Mouse (Mus musculus) midbrain, postnatal 0 days (tissue): ENCODE data around the gene Notum. TPM values are rescaled to one million over a fixed set of nuclear protein-coding genes. Genes with fewer than 3 reads are reported as not detected.
A peak's percentile ranks its signal among the peaks of the same experiment; 100 is the strongest.

ENCODE experiments used
- ATAC-seq: fragments of 200-750 bp; cut with Nextera tagmentation; 2 replicates; pipeline ENCODE4 v1.8.0; 2017; ENCODE audit warnings: moderate number of reproducible peaks, mild to moderate bottlenecking, moderate TSS enrichment, moderate library complexity; ENCODE audit not compliant: low FRiP score
- DNase-seq: peaks from one replicate; pipeline ENCODE4 v3.0.0-alpha.2; 2015; ENCODE audit warnings: low spot score
- H3K27ac ChIP-seq: fragments of 300-500 bp; sonication (generic); 2 replicates; pipeline ENCODE4 v1.5.1; 2014; ENCODE audit warnings: low read depth, mild to moderate bottlenecking, low read length, mixed read lengths
- H3K27me3 ChIP-seq: fragments of 300-500 bp; sonication (generic); 2 replicates; pipeline ENCODE4 v1.6.1; 2014; ENCODE audit warnings: low read length, control low read depth, mixed read lengths; ENCODE audit not compliant: insufficient read depth
- H3K36me3 ChIP-seq: fragments of 300-500 bp; sonication (generic); 2 replicates; pipeline ENCODE4 v1.6.1; 2014; ENCODE audit warnings: low read length, control low read depth, mixed read lengths; ENCODE audit not compliant: insufficient read depth
- H3K4me1 ChIP-seq: fragments of 300-500 bp; sonication (generic); 2 replicates; pipeline ENCODE4 v1.6.1; 2014; ENCODE audit warnings: mild to moderate bottlenecking, control low read depth, antibody characterized with exemption, low read length, mixed read lengths; ENCODE audit not compliant: insufficient read depth
- H3K4me2 ChIP-seq: fragments of 300-500 bp; sonication (generic); 2 replicates; pipeline ENCODE4 v1.6.1; 2014; ENCODE audit warnings: low read depth, mild to moderate bottlenecking, low read length, mixed read lengths; ENCODE audit not compliant: poor library complexity, severe bottlenecking
- H3K4me3 ChIP-seq: fragments of 300-500 bp; sonication (generic); 2 replicates; pipeline ENCODE4 v1.5.1; 2014; ENCODE audit warnings: low read depth, mild to moderate bottlenecking, low read length, moderate library complexity
- H3K9ac ChIP-seq: fragments of 300-500 bp; sonication (generic); replicated peaks from 2 replicates; pipeline ENCODE4 v1.6.1; 2014; ENCODE audit warnings: mild to moderate bottlenecking, low read length, moderate library complexity, mixed read lengths; ENCODE audit not compliant: poor library complexity, severe bottlenecking
- H3K9me3 ChIP-seq: fragments of 300-500 bp; sonication (generic); 2 replicates; pipeline ENCODE4 v1.6.1; 2016; ENCODE audit warnings: low read length, control low read depth
- CTCF ChIP-seq: IDR thresholded peaks from 2 replicates; pipeline ENCODE4 v1.5.1; 2016; ENCODE audit warnings: antibody characterized with exemption, mild to moderate bottlenecking
- WGBS: fragments of 180-500 bp; shearing (Covaris S2); extraction: QIAGEN DNeasy Blood & Tissue Kit; methylation state at CpG from one replicate; pipeline ENCODE4 v1.1.7; 2014; 5-methylcytosine and 5-hydroxymethylcytosine counted together
- polyA plus RNA-seq: library from polyadenylated mRNA; unstranded; fragments of >200 nt; fragmentation: Nextera tagmentation; extraction: Ambion mirVana; gene quantifications from 2 replicates; pipeline ENCODE4 v1.2.1, GENCODE M21; 2015
- total RNA-seq: library from RNA; depleted of rRNA; stranded (reverse); fragments of >200 nt; gene quantifications from 2 replicates; pipeline ENCODE4 v1.2.3, GENCODE M21; 2014

Gene Notum
- total and polyA plus RNA-seq, 2 experiments from 2014 or later, result 3.1 to 5.5 TPM

DNA sequence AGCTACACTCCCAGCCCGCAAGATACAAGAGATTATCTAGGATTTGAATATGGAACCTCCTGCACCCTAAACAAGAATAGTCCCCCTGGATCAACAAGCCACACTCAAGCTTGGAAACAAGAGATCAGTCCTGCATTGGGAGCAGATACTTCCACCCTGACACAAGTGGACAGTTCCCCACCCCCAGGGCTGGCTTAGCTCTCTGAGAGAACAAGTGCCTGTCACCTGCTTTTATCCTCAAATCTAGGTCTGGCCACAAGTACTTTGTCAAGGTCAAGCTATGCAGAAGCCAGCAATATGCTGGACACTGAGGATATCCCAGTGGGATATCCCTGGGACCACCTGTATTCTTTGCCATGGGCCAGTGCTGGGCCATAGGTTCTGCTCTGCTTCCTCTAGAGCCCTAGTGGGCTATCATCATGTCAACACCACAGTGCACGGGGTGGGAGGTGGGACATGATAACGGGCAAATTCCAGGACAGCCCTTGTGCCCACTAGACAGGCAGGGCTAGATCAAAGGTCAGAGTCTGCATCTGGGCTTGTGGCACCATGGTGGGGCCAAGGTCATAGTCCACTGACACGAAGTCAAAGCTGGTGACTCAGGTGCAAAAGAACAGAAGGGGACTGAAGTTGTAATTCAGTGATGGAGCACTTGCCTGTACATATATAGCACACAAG, 44.2 kb downstream of the Notum start:
- H3K27me3 ChIP-seq, result no peaks in the 10 kb centered on the region
- no peaks in the 10 kb centered on the region for H3K9me3 ChIP-seq
- no peak for DNase-seq
- peak overlapping the region; percentile 84 for H3K4me2 ChIP-seq
- H3K4me3 ChIP-seq, result peak overlapping the region; percentile 78
- peaks cover 8% of the 10 kb centered on the region; the same call in 1 of the 2 replicates for H3K4me1 ChIP-seq
- no peak for TF ChIP-seq CTCF
- WGBS, result 48% methylated on average over 4 of the region's 4 CpGs
- peak overlapping the region; percentile 81 for H3K9ac ChIP-seq
- no peak for ATAC-seq
- H3K27ac ChIP-seq, result peak overlapping the region; percentile 85
- H3K36me3 ChIP-seq, result peaks cover 49% of the 10 kb centered on the region

DNA sequence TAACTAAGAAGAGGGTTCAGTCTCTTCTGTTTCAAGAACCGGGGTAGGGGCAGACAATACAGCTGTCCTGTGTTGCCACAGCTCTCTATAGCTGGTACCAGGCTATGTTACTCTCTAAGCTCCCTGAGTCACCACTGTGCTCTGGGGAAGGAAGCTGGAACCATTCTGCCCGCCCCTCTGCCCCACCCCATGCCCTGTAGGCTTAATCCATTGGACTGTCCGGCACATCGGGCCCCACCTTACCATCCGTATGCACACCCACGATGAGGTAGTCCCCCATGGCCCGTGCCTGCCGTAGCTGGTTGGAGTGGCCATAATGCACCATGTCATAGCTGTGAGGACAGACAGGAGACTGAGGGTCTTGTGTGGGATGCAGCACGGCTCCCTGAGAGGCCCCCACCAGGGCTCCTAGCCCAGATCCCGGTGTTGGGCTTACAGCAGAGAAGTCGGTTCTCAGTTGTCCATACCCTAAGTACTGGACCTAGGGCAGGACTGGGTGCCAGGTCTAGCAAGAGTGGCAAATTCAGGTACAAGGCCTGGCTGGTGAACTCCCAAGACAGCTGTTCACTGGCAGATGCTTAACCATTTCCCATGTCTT, 45.3 kb downstream of the Notum start:
- Histone ChIP-seq H3K27ac (no peak overlapping the region), H3K4me1 (peaks cover 8% of the 10 kb centered on the region; the same call in 1 of the 2 replicates), H3K4me2 (0 out of 2 replicates have a peak overlapping the region, but pooled peaks have one; percentile 1), H3K9me3 (no peaks in the 10 kb centered on the region), H3K36me3 (peaks cover 50% of the 10 kb centered on the region), H3K4me3 (no peak overlapping the region), H3K27me3 (no peaks in the 10 kb centered on the region), H3K9ac (no peak overlapping the region)
- WGBS, result 90% methylated on average over 11 of the region's 11 CpGs
- DNase-seq (no peak), ATAC-seq (no peak)
- TF ChIP-seq CTCF, result no peak

DNA sequence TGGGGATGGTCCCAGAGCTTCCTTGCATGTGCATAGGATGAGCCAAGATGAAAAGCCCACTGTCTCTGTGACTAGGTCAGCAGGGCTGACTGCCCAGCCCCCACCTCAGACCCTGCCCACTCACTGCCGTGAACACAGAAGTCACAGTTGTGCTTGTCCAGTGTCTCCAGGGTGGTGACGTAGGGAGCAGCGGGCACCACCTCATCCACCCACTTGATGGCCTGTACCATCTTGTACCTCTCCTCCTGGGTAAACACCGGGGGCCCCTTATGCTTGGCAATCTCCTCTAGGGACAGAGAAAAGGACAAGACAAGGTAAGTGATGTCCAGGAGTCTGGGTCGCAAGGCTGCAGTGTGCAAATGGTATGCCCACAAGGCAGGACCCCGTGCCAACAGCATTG, 45.8 kb downstream of the Notum start:
- Histone ChIP-seq H3K27ac (no peak overlapping the region), H3K9ac (no peak overlapping the region), H3K36me3 (peaks cover 47% of the 10 kb centered on the region), H3K4me3 (no peak overlapping the region), H3K27me3 (no peaks in the 10 kb centered on the region), H3K9me3 (no peaks in the 10 kb centered on the region), H3K4me1 (peaks cover 8% of the 10 kb centered on the region; the same call in 1 of the 2 replicates), H3K4me2 (no peak overlapping the region)
- no peak for DNase-seq
- 94% methylated on average over 6 of the region's 6 CpGs for WGBS
- TF ChIP-seq CTCF, result no peak
- ATAC-seq, result no peak

DNA sequence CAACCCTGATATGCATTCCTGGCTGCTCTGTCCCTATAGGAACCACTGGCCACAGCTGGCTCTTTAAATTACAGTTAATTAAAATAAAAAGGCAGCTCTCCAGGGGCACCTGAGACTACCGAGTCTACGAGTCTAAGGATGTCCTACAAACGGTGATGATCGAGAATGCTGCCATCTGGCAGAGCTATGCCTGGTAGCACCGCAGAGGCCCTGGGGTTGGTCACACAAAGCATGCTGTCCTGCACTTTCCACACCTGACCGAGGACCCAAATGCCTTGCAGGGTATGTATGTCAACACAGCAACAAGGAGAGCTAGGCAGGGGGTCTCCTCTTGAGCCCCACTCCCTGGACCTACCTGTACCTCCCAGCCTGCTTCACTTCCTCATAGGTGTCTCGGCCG, 47.0 kb downstream of the Notum start:
- WGBS, result 85% methylated on average over 8 of the region's 8 CpGs
- TF ChIP-seq CTCF, result no peak
- Histone ChIP-seq H3K27ac (no peak overlapping the region), H3K9ac (no peak overlapping the region), H3K9me3 (no peaks in the 10 kb centered on the region), H3K4me3 (no peak overlapping the region), H3K36me3 (peaks cover 45% of the 10 kb centered on the region), H3K4me1 (peaks cover 8% of the 10 kb centered on the region; the same call in 1 of the 2 replicates), H3K27me3 (no peaks in the 10 kb centered on the region), H3K4me2 (no peak overlapping the region)
- ATAC-seq (no peak), DNase-seq (no peak)

DNA sequence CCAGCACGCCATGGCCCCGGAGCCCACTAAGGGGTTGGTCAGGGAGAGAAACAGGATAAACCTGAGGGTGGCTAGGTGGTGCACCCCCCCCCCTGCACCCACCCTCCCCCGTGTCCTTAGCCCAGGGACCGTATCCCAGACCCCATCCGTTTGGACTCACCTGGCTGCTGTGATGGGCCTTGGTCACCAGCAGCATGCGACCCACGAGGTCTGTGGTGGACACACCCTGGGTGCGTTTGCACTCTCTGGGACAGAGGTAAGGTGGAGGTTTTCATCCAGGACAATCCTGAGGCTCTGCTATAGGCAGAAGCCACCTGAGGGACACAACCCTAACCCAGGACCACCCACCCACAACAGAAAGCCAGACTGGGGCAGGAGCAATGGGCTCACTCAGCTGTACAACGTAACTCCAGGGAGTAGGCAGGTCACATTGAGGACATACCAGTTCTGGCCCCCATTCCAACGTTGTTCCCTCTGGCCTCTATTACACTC, 47.4 kb downstream of the Notum start:
- DNase-seq, result no peak
- no peaks in the 10 kb centered on the region for H3K9me3 ChIP-seq
- peaks cover 40% of the 10 kb centered on the region for H3K36me3 ChIP-seq
- no peak for TF ChIP-seq CTCF
- H3K4me2 ChIP-seq, result no peak overlapping the region
- no peak overlapping the region for H3K4me3 ChIP-seq
- H3K9ac ChIP-seq, result no peak overlapping the region
- no peak overlapping the region for H3K27ac ChIP-seq
- ATAC-seq, result no peak
- 93% methylated on average over 10 of the region's 10 CpGs for WGBS
- peaks cover 8% of the 10 kb centered on the region; the same call in 1 of the 2 replicates for H3K4me1 ChIP-seq
- H3K27me3 ChIP-seq, result no peaks in the 10 kb centered on the region

DNA sequence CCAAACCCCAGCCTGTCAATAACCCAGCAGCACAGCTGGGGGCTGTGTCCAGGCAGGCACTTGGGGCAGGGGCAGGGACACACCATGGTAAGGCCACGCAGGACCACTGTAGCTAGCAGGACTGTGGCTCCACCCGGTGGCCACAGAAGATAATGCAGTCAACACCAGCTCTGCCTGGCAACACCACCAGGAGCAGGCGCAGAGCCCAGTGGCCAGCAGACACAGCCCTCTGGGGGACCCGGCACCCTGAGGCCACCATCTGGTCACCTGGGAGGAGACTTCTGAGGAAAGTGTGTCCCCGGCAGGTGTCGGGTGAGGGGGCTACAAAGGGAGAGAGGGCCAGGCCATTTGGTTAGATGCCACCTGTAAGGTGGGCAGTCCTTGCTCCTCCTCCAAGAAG, 48.2 kb downstream of the Notum start:
- Histone ChIP-seq H3K4me3 (no peak overlapping the region), H3K27ac (no peak overlapping the region), H3K9ac (no peak overlapping the region), H3K27me3 (no peaks in the 10 kb centered on the region), H3K9me3 (no peaks in the 10 kb centered on the region), H3K4me1 (peaks cover 8% of the 10 kb centered on the region; the same call in 1 of the 2 replicates), H3K36me3 (peaks cover 37% of the 10 kb centered on the region), H3K4me2 (no peak overlapping the region)
- ATAC-seq, result peak; percentile 35; the same call in 1 of the 2 replicates
- peak; percentile 78 for DNase-seq
- peak; percentile 83 for TF ChIP-seq CTCF
- 49% methylated on average over 6 of the region's 6 CpGs for WGBS
